Mouse (Mus musculus): ENCODE data around the gene Tm6sf1. TPM values are rescaled to one million over a fixed set of nuclear protein-coding genes. Genes with fewer than 3 reads are reported as not detected.

Tm6sf1 gene
- polyA plus RNA-seq (2012; fragmentation: generic; extraction: Trizol) = 11.4 TPM

DNA sequence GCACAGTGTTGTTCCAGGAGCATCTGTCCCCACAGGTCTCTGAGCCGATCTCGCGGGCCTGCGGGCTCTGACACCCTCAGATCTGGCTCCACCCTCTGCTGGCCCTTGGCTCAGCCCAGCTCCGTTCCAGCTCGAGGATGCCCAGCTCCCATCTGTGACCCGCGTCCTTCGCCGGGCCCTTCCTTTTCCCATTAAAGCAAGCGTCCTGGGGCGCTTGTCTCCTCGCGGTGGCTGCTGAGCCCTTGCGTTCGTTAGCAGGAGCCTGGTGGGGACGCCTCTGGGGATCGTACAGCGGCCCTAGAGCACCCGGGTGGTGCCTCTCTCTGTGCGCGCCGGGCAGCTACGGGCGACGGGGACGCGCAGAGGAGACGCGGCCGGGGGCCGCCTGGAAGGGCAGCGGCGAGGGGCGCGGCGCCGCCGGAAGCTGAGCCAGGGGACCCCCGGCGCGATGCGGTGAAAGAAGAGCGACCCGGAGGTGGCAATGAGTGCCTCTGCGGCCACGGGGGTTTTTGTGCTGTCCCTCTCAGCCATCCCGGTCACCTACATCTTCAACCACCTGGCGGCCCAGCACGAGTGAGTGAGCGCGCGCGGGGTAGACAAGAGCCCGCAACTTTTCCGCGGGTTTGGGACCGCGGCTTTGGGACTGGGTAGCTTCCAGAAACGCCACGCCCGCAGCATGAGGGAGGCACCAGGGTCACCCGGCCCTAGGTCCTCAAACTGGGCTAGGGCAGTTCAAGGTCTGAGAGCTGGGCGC is at the start of gene Tm6sf1:
TSS of gene Tm6sf1 (plus strand) at position 34 of the 754 bp plus-strand sequence.
- Histone ChIP-seq H3K79me2 (ENCODE audit: control insufficient read depth, insufficient read depth) (no peaks in the 10 kb centered on the region), H3ac (ENCODE audit: control insufficient read depth, insufficient read length) (no peak within 1 kb of the TSS), H3K4me2 (ENCODE audit: low read depth) (peak within 1 kb of the TSS; percentile 51), H3K36me3 (ENCODE audit: control insufficient read depth, insufficient read depth) (no peaks in the 10 kb centered on the region), H3K4me3 (no peak within 1 kb of the TSS), H3K27me3 (ENCODE audit: control insufficient read depth, insufficient read depth, insufficient read length) (peaks cover 15% of the 10 kb centered on the region)
- TF ChIP-seq REST (IDR thresholded peaks at IDR 0.05; ENCODE audit: insufficient read depth, insufficient read length) (no peak), SRF (IDR thresholded peaks at IDR 0.05; ENCODE audit: control insufficient read depth, insufficient read length, low read depth) (no peak), TCF12 (IDR thresholded peaks at IDR 0.05; ENCODE audit: insufficient read depth, poor library complexity, severe bottlenecking) (no peak), CEBPB (IDR thresholded peaks at IDR 0.05; ENCODE audit: insufficient read depth, poor library complexity, severe bottlenecking) (no peak), MYOG (IDR thresholded peaks at IDR 0.05; ENCODE audit: control insufficient read depth in 1 of 3, insufficient read depth in 1 of 3, insufficient read length in 2 of 3, low read depth in 2 of 3) (peak in 1 of 3 experiments; percentile 46), USF1 (IDR thresholded peaks at IDR 0.05; ENCODE audit: low read depth) (no peak)

DNA sequence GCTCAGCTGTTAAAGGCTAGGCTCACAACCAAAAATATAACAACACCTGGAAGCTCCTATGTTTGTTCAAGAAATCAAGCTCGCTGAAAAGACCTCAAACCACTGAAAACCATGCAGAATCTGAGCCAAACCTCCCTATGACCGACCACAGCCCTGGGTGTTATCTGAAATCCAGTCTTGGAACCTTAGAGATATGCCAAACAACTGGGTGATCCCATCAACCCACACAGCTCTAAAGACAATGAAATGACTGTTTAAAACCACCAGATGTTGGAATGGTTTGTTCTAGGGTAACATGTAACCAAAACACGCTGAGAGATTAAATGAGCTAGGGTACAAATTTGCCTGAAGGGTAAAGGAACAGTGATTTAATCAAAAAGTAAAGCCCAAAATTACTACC is 33.9 kb upstream of the Tm6sf1 start:
- Histone ChIP-seq H3K36me3 (ENCODE audit: control insufficient read depth, insufficient read depth) (peaks cover 5% of the 10 kb centered on the region), H3K4me3 (no peak overlapping the region), H3K79me2 (ENCODE audit: control insufficient read depth, insufficient read depth) (peaks cover 69% of the 10 kb centered on the region), H3K4me2 (ENCODE audit: low read depth) (peak overlapping the region; percentile 61), H3ac (ENCODE audit: control insufficient read depth, insufficient read length) (no peak overlapping the region), H3K27me3 (ENCODE audit: control insufficient read depth, insufficient read depth, insufficient read length) (no peaks in the 10 kb centered on the region)
- TF ChIP-seq POLR2AphosphoS2 (IDR thresholded peaks at IDR 0.05; ENCODE audit: insufficient read length, low read depth) = no peak
- no peak for TF ChIP-seq POLR2A (IDR thresholded peaks at IDR 0.05; ENCODE audit: insufficient read length, low read depth)
- TF ChIP-seq TCF12 (IDR thresholded peaks at IDR 0.05; ENCODE audit: insufficient read depth, poor library complexity, severe bottlenecking) = no peak
- TF ChIP-seq MAX (IDR thresholded peaks at IDR 0.05; ENCODE audit: low read depth) = no peak
- TF ChIP-seq MYOD1 (IDR thresholded peaks at IDR 0.05; ENCODE audit: control insufficient read depth in 1 of 3, insufficient read length in 2 of 3, low read depth in 2 of 3) = no peak

DNA sequence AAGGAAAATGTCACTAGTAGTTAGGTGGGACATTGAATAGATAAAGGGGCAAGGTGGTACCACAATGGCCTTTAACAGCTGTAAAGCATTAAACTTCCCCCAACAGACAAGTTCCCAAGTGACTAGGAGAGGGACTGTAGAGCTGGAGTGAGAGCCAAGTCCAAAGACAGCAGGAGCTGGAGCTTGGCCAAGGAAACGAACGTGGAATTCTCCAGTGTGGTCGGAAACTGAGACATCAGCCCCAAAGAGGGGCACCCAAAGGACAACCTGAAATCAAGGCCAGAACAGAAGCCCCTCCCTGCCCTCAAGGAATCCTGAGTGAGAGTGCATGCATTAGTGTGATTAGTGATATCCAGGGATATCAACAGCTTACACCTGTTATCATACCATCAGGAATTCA is 33.4 kb upstream of the Tm6sf1 start:
- H3K36me3 ChIP-seq (ENCODE audit: control insufficient read depth, insufficient read depth) = peaks cover 5% of the 10 kb centered on the region
- H3K79me2 ChIP-seq (ENCODE audit: control insufficient read depth, insufficient read depth) = peaks cover 68% of the 10 kb centered on the region
- H3ac ChIP-seq (ENCODE audit: control insufficient read depth, insufficient read length) = no peak overlapping the region
- no peaks in the 10 kb centered on the region for H3K27me3 ChIP-seq (ENCODE audit: control insufficient read depth, insufficient read depth, insufficient read length)
- peak overlapping the region; percentile 61 for H3K4me2 ChIP-seq (ENCODE audit: low read depth)
- TF ChIP-seq MAX (IDR thresholded peaks at IDR 0.05; ENCODE audit: low read depth) = no peak
- no peak for TF ChIP-seq POLR2AphosphoS2 (IDR thresholded peaks at IDR 0.05; ENCODE audit: insufficient read length, low read depth)
- no peak for TF ChIP-seq USF1 (IDR thresholded peaks at IDR 0.05; ENCODE audit: low read depth)
- no peak for TF ChIP-seq MYOG (IDR thresholded peaks at IDR 0.05; ENCODE audit: control insufficient read depth in 1 of 3, insufficient read depth in 1 of 3, insufficient read length in 2 of 3, low read depth in 2 of 3)
- no peak for TF ChIP-seq MYOD1 (IDR thresholded peaks at IDR 0.05; ENCODE audit: control insufficient read depth in 1 of 3, insufficient read length in 2 of 3, low read depth in 2 of 3)
- TF ChIP-seq E2F4 (IDR thresholded peaks at IDR 0.05; ENCODE audit: insufficient read depth) = no peak
- TF ChIP-seq TCF3 (IDR thresholded peaks at IDR 0.05; ENCODE audit: insufficient read length, low read depth) = no peak
- no peak for TF ChIP-seq POLR2A (IDR thresholded peaks at IDR 0.05; ENCODE audit: insufficient read length, low read depth)
- TF ChIP-seq SRF (IDR thresholded peaks at IDR 0.05; ENCODE audit: control insufficient read depth, insufficient read length, low read depth) = no peak
- no peak for TF ChIP-seq TCF12 (IDR thresholded peaks at IDR 0.05; ENCODE audit: insufficient read depth, poor library complexity, severe bottlenecking)
- no peak for TF ChIP-seq REST (IDR thresholded peaks at IDR 0.05; ENCODE audit: insufficient read depth, insufficient read length)
- no peak for TF ChIP-seq CEBPB (IDR thresholded peaks at IDR 0.05; ENCODE audit: insufficient read depth, poor library complexity, severe bottlenecking)
- no peak overlapping the region for H3K4me3 ChIP-seq

DNA sequence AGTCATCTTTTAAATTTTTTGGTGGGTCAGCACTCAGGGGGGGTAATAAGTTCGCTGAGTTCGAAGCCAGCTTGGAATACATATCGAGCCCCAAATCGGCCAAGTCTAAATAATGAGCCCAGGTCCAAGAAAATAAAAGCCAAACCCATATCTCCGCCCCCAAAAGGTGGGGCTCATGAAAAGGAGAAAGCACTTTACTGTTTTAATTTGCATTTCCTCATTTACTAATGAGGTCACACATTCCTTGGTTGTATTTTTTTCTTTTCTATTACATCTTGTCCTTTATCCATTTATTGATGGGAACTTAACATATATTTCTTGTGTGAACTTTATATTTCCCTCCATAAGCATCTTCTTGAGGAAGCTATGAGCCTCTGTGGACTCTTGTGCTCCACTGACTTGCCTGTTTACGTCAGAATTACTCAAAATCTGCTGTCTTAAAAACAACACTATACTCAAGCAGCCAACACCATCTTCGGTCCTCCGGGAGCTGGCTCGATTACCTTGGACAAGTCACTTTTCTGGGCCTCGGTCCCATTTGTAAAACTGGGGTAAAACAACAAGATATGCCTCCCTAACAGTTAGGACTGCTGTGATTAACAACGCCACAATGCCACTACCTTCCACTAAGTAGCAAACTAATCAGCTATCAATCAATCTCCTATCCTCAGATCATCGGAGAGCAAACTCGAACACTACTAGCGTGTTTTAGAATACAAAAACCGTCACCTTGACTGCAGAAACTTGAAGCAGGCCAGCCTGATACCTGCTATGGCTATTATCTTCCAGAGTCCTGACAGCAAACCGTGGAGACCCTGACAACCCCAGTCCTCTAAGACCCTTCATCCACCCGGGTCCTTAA is 30.8 kb upstream of the Tm6sf1 start:
- Histone ChIP-seq H3K27me3 (ENCODE audit: control insufficient read depth, insufficient read depth, insufficient read length) (no peaks in the 10 kb centered on the region), H3K4me3 (peak overlapping the region; percentile 64), H3K79me2 (ENCODE audit: control insufficient read depth, insufficient read depth) (peaks cover 56% of the 10 kb centered on the region), H3K4me2 (ENCODE audit: low read depth) (peak overlapping the region; percentile 89), H3ac (ENCODE audit: control insufficient read depth, insufficient read length) (peak overlapping the region; percentile 90), H3K36me3 (ENCODE audit: control insufficient read depth, insufficient read depth) (peaks cover 1% of the 10 kb centered on the region)
- no peak for TF ChIP-seq TCF12 (IDR thresholded peaks at IDR 0.05; ENCODE audit: insufficient read depth, poor library complexity, severe bottlenecking)
- no peak for TF ChIP-seq MYOG (IDR thresholded peaks at IDR 0.05; ENCODE audit: control insufficient read depth in 1 of 3, insufficient read depth in 1 of 3, insufficient read length in 2 of 3, low read depth in 2 of 3)
- no peak for TF ChIP-seq POLR2A (IDR thresholded peaks at IDR 0.05; ENCODE audit: insufficient read length, low read depth)
- TF ChIP-seq REST (IDR thresholded peaks at IDR 0.05; ENCODE audit: insufficient read depth, insufficient read length) = no peak
- TF ChIP-seq USF1 (IDR thresholded peaks at IDR 0.05; ENCODE audit: low read depth) = no peak
- no peak for TF ChIP-seq MAX (IDR thresholded peaks at IDR 0.05; ENCODE audit: low read depth)
